Mouse (Mus musculus): ENCODE measurements around the gene Amacr. TPM values are rescaled to one million over a fixed set of nuclear protein-coding genes. Genes with fewer than 3 reads are reported as not detected.

The Amacr gene
- polyA plus RNA-seq, 2 experiments = 25.3 to 25.7 TPM

DNA sequence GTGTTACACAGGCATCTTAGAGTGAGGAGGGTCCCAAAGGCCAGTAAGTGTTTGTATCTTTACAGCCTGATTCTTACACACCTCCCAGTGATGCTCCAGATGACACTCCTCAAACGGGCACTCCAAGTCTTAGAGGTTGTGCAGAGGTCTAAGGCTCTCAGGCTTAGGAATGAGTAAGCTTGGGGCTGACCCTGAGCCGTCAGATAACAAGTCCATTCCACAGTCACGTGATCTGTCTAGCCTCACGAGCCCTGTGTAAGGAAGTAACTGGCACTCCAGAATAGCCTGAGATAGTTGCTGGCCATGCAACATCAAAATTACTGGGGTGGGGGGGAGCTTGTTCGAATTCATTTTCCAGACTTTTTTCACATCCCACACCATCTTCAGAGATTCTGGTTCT lies 58.5 kb downstream of the Amacr start:
- ATAC-seq (ENCODE audit: low FRiP score, low read depth) (no peak), DNase-seq (ENCODE audit: low spot score) (no peak)
- Histone ChIP-seq H3K9ac (ENCODE audit: low read depth, low read length, severe bottlenecking) (no peak overlapping the region), H3K27me3 (ENCODE audit: control insufficient read depth, insufficient read depth, low read length) (peaks cover 33% of the 10 kb centered on the region), H3K9me3 (ENCODE audit: control insufficient read depth, low read length) (no peaks in the 10 kb centered on the region), H3K4me2 (replicated peaks; ENCODE audit: low read depth, low read length, severe bottlenecking) (no peak overlapping the region), H3K4me3 (replicated peaks; ENCODE audit: low read length) (no peak overlapping the region), H3K36me3 (ENCODE audit: control insufficient read depth, insufficient read depth, low read length) (no peaks in the 10 kb centered on the region), H3K4me1 (ENCODE audit: control insufficient read depth, insufficient read depth, low read length) (peaks cover 15% of the 10 kb centered on the region), H3K27ac (replicated peaks; ENCODE audit: low read depth, low read length) (no peak overlapping the region)
- WGBS = 58% methylated on average over 5 of the region's 5 CpGs
- no peak for TF ChIP-seq POLR2A (IDR thresholded peaks at IDR 0.05; ENCODE audit: borderline replicate concordance, extremely low read depth, insufficient read depth, insufficient read length)

DNA sequence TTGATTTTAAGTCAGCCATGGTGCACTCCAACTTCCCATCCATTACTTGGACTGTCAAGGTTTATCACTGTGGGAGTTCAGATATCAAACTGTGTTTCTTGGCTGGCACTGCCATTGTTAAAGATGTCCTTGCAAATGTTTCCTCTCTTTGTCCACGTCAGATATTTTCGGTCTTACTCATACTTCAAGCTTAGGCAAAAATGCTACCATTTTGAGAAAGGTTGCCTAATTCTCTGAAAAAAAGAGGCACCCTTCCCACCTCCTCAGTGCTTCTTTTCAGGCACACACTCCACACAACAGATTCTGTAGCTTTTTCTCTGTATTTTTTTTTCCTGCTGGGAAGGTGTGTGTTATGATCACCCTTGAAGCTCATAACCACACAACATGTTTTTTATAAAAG lies 59.7 kb downstream of the Amacr start:
- no peaks in the 10 kb centered on the region for H3K36me3 ChIP-seq (ENCODE audit: control insufficient read depth, insufficient read depth, low read length)
- peaks cover 22% of the 10 kb centered on the region for H3K27me3 ChIP-seq (ENCODE audit: control insufficient read depth, insufficient read depth, low read length)
- no peak overlapping the region for H3K27ac ChIP-seq (replicated peaks; ENCODE audit: low read depth, low read length)
- no peaks in the 10 kb centered on the region for H3K9me3 ChIP-seq (ENCODE audit: control insufficient read depth, low read length)
- 91% methylated on average over 2 of the region's 2 CpGs for WGBS
- DNase-seq (ENCODE audit: low spot score) (no peak), ATAC-seq (ENCODE audit: low FRiP score, low read depth) (no peak)
- TF ChIP-seq POLR2A (IDR thresholded peaks at IDR 0.05; ENCODE audit: borderline replicate concordance, extremely low read depth, insufficient read depth, insufficient read length) = no peak
- H3K9ac ChIP-seq (ENCODE audit: low read depth, low read length, severe bottlenecking) = no peak overlapping the region
- no peak overlapping the region for H3K4me3 ChIP-seq (replicated peaks; ENCODE audit: low read length)
- H3K4me1 ChIP-seq (ENCODE audit: control insufficient read depth, insufficient read depth, low read length) = peaks cover 10% of the 10 kb centered on the region
- no peak overlapping the region for H3K4me2 ChIP-seq (replicated peaks; ENCODE audit: low read depth, low read length, severe bottlenecking)

GRCm38 (mm10) chr15:11042828-11043227 lies 61.3 kb downstream of the Amacr start:
- H3K9ac ChIP-seq (ENCODE audit: low read depth, low read length, severe bottlenecking) = no peak overlapping the region
- TF ChIP-seq POLR2A (IDR thresholded peaks at IDR 0.05; ENCODE audit: borderline replicate concordance, extremely low read depth, insufficient read depth, insufficient read length) = no peak
- no peak overlapping the region for H3K4me3 ChIP-seq (replicated peaks; ENCODE audit: low read length)
- ATAC-seq (ENCODE audit: low FRiP score, low read depth) = no peak
- 81% methylated on average over 5 of the region's 5 CpGs for WGBS
- H3K27ac ChIP-seq (replicated peaks; ENCODE audit: low read depth, low read length) = no peak overlapping the region
- H3K27me3 ChIP-seq (ENCODE audit: control insufficient read depth, insufficient read depth, low read length) = peaks cover 6% of the 10 kb centered on the region
- DNase-seq (ENCODE audit: low spot score) = no peak
- no peak overlapping the region for H3K4me2 ChIP-seq (replicated peaks; ENCODE audit: low read depth, low read length, severe bottlenecking)
- no peaks in the 10 kb centered on the region for H3K9me3 ChIP-seq (ENCODE audit: control insufficient read depth, low read length)
- no peaks in the 10 kb centered on the region for H3K36me3 ChIP-seq (ENCODE audit: control insufficient read depth, insufficient read depth, low read length)
- H3K4me1 ChIP-seq (ENCODE audit: control insufficient read depth, insufficient read depth, low read length) = no peaks in the 10 kb centered on the region

Other genes with a start within 250 kb of the Amacr start
- gene C1qtnf3, start 29.4 kb upstream of the Amacr start, polyA plus RNA-seq (2012; rRNA removed) = 119 and 130 TPM in 2 replicates
- gene C1qtnf3, start 29.4 kb upstream of the Amacr start, polyA plus RNA-seq (2014; fragmentation: Nextera tagmentation; extraction: Ambion mirVana) = 92.6 and 108 TPM in 2 replicates
- 0.12 and 0.19 TPM in 2 replicates for gene Slc45a2, start 19.0 kb downstream of the Amacr start, polyA plus RNA-seq (2012; rRNA removed)
- gene Slc45a2, start 19.0 kb downstream of the Amacr start, polyA plus RNA-seq (2014; fragmentation: Nextera tagmentation; extraction: Ambion mirVana) = 0.65 and 1.1 TPM in 2 replicates
- 0.72 and 0.93 TPM in 2 replicates for gene Rxfp3, start 56.2 kb downstream of the Amacr start, polyA plus RNA-seq (2012; rRNA removed)
- 0.81 and 0.88 TPM in 2 replicates for gene Rxfp3, start 56.2 kb downstream of the Amacr start, polyA plus RNA-seq (2014; fragmentation: Nextera tagmentation; extraction: Ambion mirVana)
- 9.5 and 10.6 TPM in 2 replicates for gene Adamts12, start 83.0 kb downstream of the Amacr start, polyA plus RNA-seq (2012; rRNA removed)
- 8.7 and 9.3 TPM in 2 replicates for gene Adamts12, start 83.0 kb downstream of the Amacr start, polyA plus RNA-seq (2014; fragmentation: Nextera tagmentation; extraction: Ambion mirVana)